Mouse (Mus musculus): ENCODE measurements around the gene Wscd2. TPM values are rescaled to one million over a fixed set of nuclear protein-coding genes. Genes with fewer than 3 reads are reported as not detected.

Wscd2 gene
- polyA plus RNA-seq, 1 experiment from 2014 or later = 7.6 TPM

DNA sequence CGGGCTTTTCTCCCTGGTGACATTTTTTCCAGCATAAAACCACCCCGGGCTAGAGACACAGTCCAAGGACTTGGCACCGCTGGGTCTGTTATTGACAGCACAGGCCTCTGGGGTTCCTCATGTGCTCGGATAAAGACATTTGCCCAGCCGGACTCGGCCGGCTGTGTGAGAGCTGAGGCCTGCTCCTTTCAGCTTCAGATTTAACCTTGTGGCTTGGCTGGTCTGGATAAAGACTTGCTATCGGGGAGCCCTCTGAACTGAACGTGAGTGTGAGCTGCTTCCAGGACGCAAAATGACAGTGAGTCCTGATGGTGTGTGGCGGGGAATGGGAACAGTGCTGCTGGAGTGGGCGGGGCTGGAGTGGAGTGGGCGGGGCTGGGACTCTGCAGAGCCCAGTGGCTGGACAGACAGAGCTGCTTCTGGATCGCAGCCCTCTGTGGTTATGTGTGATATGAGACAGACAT is 26.8 kb downstream of the Wscd2 start:
- ATAC-seq (replicated peaks; ENCODE audit: low FRiP score) (0 out of 2 replicates have a peak, but pooled peaks have one; percentile 56), DNase-seq (ENCODE audit: low spot score) (peak; percentile 70)
- Histone ChIP-seq H3K4me1 (replicated peaks; ENCODE audit: control insufficient read depth, insufficient read depth, low read length) (peaks cover 2% of the 10 kb centered on the region; the same call in 1 of the 2 replicates), H3K4me2 (ENCODE audit: low read depth, low read length, severe bottlenecking) (peak overlapping the region; percentile 24), H3K36me3 (ENCODE audit: control insufficient read depth, insufficient read depth, low read length) (no peaks in the 10 kb centered on the region), H3K4me3 (ENCODE audit: low read depth, low read length) (no peak overlapping the region), H3K27me3 (ENCODE audit: control insufficient read depth, insufficient read depth, low read length) (no peaks in the 10 kb centered on the region), H3K27ac (ENCODE audit: low read depth, low read length) (no peak overlapping the region), H3K9me3 (ENCODE audit: control insufficient read depth, low read length) (no peaks in the 10 kb centered on the region), H3K9ac (ENCODE audit: low read length) (no peak overlapping the region)
- WGBS = 19% methylated on average over 14 of the region's 14 CpGs

DNA sequence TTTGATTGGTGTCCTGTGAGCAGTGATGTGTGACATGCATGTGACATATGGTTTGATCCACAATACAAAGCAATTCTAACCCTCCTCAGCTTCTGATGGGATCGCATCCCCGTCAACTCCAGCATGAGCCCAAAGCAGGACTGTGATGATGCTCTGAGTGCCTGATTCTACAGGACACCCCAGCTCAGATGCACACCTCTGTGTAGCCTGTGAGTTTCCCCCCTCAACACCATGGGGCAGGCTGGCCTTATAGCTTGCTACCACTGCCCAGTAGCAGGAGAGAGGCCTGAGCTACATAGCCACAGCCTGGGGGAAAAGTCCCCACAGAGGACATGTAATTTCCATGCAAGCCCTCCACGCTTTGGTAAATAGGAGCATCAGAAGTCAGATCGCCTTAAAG is 27.3 kb downstream of the Wscd2 start:
- ATAC-seq (replicated peaks; ENCODE audit: low FRiP score) = no peak
- no peak overlapping the region for H3K4me3 ChIP-seq (ENCODE audit: low read depth, low read length)

DNA sequence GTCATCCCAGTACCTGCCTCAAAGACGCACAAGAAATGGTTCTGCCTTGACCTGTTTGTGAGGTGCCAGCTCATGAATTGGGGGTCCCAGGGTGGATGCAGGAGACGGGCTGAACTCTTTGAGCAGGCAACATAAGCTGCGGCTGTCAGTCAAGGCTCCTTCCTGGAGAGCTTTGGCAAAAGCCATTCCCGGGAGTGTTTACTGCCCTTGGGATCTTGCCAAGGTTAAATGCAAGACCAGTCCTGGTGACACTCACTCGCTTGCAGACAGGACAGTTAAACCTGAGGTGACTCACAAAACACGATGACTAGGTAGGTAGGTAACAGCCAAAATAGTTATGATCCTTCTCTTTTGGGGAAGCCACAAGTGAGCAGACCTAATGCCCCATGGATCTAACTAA is 30.9 kb downstream of the Wscd2 start:
- H3K9ac ChIP-seq (ENCODE audit: low read length) = no peak overlapping the region
- H3K4me1 ChIP-seq (replicated peaks; ENCODE audit: control insufficient read depth, insufficient read depth, low read length) = peaks cover 2% of the 10 kb centered on the region; the same call in 1 of the 2 replicates
- no peak for ATAC-seq (replicated peaks; ENCODE audit: low FRiP score)
- no peak overlapping the region for H3K4me3 ChIP-seq (ENCODE audit: low read depth, low read length)
- H3K27me3 ChIP-seq (ENCODE audit: control insufficient read depth, insufficient read depth, low read length) = no peaks in the 10 kb centered on the region
- WGBS = 87% methylated on average over 6 of the region's 6 CpGs
- H3K27ac ChIP-seq (ENCODE audit: low read depth, low read length) = no peak overlapping the region
- H3K36me3 ChIP-seq (ENCODE audit: control insufficient read depth, insufficient read depth, low read length) = no peaks in the 10 kb centered on the region
- DNase-seq (ENCODE audit: low spot score) = no peak
- no peak overlapping the region for H3K4me2 ChIP-seq (ENCODE audit: low read depth, low read length, severe bottlenecking)
- no peaks in the 10 kb centered on the region for H3K9me3 ChIP-seq (ENCODE audit: control insufficient read depth, low read length)

More for the DNA sequence above, 27.3 kb downstream of the Wscd2 start:
- peaks cover 2% of the 10 kb centered on the region; the same call in 1 of the 2 replicates for H3K4me1 ChIP-seq (replicated peaks; ENCODE audit: control insufficient read depth, insufficient read depth, low read length)
- H3K9ac ChIP-seq (ENCODE audit: low read length) = no peak overlapping the region
- H3K27me3 ChIP-seq (ENCODE audit: control insufficient read depth, insufficient read depth, low read length) = no peaks in the 10 kb centered on the region
- WGBS = 76% methylated on average over 4 of the region's 4 CpGs
- no peaks in the 10 kb centered on the region for H3K9me3 ChIP-seq (ENCODE audit: control insufficient read depth, low read length)
- no peaks in the 10 kb centered on the region for H3K36me3 ChIP-seq (ENCODE audit: control insufficient read depth, insufficient read depth, low read length)
- H3K4me2 ChIP-seq (ENCODE audit: low read depth, low read length, severe bottlenecking) = no peak overlapping the region
- H3K27ac ChIP-seq (ENCODE audit: low read depth, low read length) = no peak overlapping the region
- no peak for DNase-seq (ENCODE audit: low spot score)

DNA sequence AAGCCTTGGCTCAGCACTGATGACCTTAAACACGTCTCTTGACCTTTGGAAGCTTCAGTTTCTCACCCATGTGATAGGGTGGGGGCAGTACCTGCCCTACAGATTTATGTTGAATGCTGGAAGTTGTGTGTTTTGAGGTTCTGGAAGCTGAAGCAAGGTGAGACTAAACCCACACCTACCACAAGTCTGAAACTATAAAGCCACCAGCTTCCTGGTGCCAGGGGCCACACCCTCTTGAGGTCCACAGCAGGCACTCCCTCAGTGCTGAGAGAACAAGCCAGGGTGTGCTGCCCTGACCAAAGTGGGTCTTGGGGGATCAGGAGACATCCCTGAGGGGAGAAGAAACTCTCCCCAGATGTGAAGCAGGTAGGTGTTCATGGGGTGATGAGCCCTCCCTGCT is 48.7 kb downstream of the Wscd2 start:
- 75% methylated on average over 1 of the region's 1 CpGs for WGBS

DNA sequence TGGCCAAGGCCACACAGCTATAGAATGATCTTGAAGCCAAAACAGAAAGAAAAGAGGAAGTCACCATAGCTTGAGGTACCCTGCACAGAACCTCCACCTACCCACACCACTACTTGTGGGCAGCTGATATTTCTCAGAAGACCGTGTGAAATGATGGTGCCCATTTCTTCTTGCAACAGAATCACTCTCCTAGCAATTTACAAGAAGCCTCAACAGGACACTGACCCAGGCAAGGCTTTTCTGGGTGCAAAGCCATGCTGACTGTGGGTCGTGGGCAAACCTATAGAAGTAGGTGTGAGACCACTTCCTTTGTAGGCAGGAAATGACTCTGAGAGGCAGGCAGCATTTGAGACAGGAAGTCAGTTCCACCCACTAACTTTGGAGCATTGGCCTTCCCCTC is 49.3 kb downstream of the Wscd2 start:
- Histone ChIP-seq H3K9me3 (ENCODE audit: control insufficient read depth, low read length) (no peaks in the 10 kb centered on the region), H3K4me3 (ENCODE audit: low read depth, low read length) (no peak overlapping the region), H3K36me3 (ENCODE audit: control insufficient read depth, insufficient read depth, low read length) (no peaks in the 10 kb centered on the region), H3K4me1 (replicated peaks; ENCODE audit: control insufficient read depth, insufficient read depth, low read length) (peaks cover 10% of the 10 kb centered on the region), H3K27me3 (ENCODE audit: control insufficient read depth, insufficient read depth, low read length) (no peaks in the 10 kb centered on the region), H3K9ac (ENCODE audit: low read length) (no peak overlapping the region), H3K27ac (ENCODE audit: low read depth, low read length) (no peak overlapping the region), H3K4me2 (ENCODE audit: low read depth, low read length, severe bottlenecking) (no peak overlapping the region)
- ATAC-seq (replicated peaks; ENCODE audit: low FRiP score) (no peak), DNase-seq (ENCODE audit: low spot score) (no peak)
- 83% methylated on average over 2 of the region's 2 CpGs for WGBS

More for the DNA sequence above, 48.7 kb downstream of the Wscd2 start:
- Histone ChIP-seq H3K4me3 (ENCODE audit: low read depth, low read length) (no peak overlapping the region), H3K36me3 (ENCODE audit: control insufficient read depth, insufficient read depth, low read length) (no peaks in the 10 kb centered on the region), H3K4me1 (replicated peaks; ENCODE audit: control insufficient read depth, insufficient read depth, low read length) (peaks cover 10% of the 10 kb centered on the region), H3K9me3 (ENCODE audit: control insufficient read depth, low read length) (no peaks in the 10 kb centered on the region), H3K27me3 (ENCODE audit: control insufficient read depth, insufficient read depth, low read length) (no peaks in the 10 kb centered on the region), H3K4me2 (ENCODE audit: low read depth, low read length, severe bottlenecking) (no peak overlapping the region), H3K9ac (ENCODE audit: low read length) (no peak overlapping the region), H3K27ac (ENCODE audit: low read depth, low read length) (no peak overlapping the region)
- ATAC-seq (replicated peaks; ENCODE audit: low FRiP score) = no peak
- no peak for DNase-seq (ENCODE audit: low spot score)

DNA sequence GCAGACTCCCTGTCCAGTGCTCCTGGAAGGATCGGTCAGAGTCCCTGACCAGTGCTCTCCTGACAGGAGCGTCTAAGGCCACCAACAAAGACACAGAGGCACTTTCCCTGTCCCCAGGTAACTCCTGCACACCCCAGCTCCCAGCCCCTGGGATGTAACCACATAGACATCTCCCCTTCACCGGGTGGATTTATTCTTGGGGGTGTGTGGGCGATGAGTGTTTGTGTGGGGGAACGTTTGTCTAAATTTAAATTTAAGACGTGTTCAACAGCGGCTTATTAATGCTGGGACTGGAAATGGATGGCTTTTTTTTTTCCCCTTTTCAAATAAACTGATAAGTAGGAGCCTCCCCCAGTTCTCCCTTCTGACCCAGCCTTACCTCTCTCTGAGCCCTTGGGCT is 49.7 kb downstream of the Wscd2 start:
- H3K27ac ChIP-seq (ENCODE audit: low read depth, low read length) = no peak overlapping the region
- DNase-seq (ENCODE audit: low spot score) = no peak
- H3K4me3 ChIP-seq (ENCODE audit: low read depth, low read length) = no peak overlapping the region
- WGBS = 88% methylated on average over 7 of the region's 7 CpGs
- H3K27me3 ChIP-seq (ENCODE audit: control insufficient read depth, insufficient read depth, low read length) = no peaks in the 10 kb centered on the region
- no peak overlapping the region for H3K4me2 ChIP-seq (ENCODE audit: low read depth, low read length, severe bottlenecking)
- no peaks in the 10 kb centered on the region for H3K9me3 ChIP-seq (ENCODE audit: control insufficient read depth, low read length)
- no peaks in the 10 kb centered on the region for H3K36me3 ChIP-seq (ENCODE audit: control insufficient read depth, insufficient read depth, low read length)
- peaks cover 10% of the 10 kb centered on the region for H3K4me1 ChIP-seq (replicated peaks; ENCODE audit: control insufficient read depth, insufficient read depth, low read length)
- no peak for ATAC-seq (replicated peaks; ENCODE audit: low FRiP score)
- no peak overlapping the region for H3K9ac ChIP-seq (ENCODE audit: low read length)

DNA sequence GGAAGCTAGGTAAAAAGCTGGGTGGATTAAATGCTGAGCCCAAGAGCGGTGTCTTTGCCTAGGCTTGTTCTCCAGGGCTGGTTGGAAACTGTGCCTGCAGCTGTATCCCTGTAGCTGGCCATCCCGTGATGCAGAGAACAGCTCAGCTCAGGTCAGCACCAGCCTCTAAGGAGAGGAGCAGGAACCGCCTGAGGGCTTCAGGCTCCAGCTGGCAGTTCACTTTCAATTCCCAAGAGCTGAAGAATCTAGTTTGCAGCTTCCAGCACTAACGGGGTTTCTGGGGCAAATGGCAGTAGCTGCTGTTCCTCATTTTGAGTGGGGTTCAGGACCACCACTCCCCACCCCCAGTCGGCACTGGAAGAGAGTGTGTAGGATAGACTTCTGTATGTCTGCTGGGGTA is 51.1 kb downstream of the Wscd2 start:
- no peak for ATAC-seq (replicated peaks; ENCODE audit: low FRiP score)
- Histone ChIP-seq H3K4me2 (ENCODE audit: low read depth, low read length, severe bottlenecking) (no peak overlapping the region), H3K27ac (ENCODE audit: low read depth, low read length) (no peak overlapping the region), H3K36me3 (ENCODE audit: control insufficient read depth, insufficient read depth, low read length) (no peaks in the 10 kb centered on the region), H3K4me1 (replicated peaks; ENCODE audit: control insufficient read depth, insufficient read depth, low read length) (peaks cover 10% of the 10 kb centered on the region), H3K9me3 (ENCODE audit: control insufficient read depth, low read length) (no peaks in the 10 kb centered on the region), H3K4me3 (ENCODE audit: low read depth, low read length) (no peak overlapping the region), H3K9ac (ENCODE audit: low read length) (no peak overlapping the region), H3K27me3 (ENCODE audit: control insufficient read depth, insufficient read depth, low read length) (no peaks in the 10 kb centered on the region)
- 56% methylated on average over 5 of the region's 5 CpGs for WGBS
- no peak for DNase-seq (ENCODE audit: low spot score)

DNA sequence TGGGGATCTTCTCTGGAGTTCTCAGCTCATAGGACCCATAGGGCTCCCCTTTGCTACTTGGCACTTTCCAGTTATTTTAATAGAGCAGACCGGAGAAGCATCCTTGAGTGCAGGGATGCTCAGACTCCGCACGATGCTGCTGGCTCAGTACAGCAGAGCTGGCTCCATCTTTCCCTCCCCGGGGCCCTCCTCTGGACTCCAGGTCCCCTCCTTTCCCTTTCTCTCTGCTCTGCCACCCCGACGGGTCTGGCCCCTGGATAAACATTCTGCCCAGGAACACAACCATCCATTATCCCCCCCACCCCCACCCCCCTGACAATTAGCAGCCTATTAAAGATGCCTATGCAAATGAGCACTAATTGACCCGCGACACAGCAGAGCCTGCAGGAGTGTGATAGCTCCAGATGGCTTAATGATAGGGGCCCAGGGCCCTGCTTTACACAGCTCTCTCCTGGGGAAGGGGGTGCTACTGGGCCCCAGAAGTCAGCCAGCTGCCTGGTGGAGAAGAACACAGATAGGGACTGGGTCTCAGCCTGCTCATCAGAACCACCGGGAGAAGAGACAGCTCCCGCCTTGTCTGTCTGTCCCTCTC is 52.8 kb downstream of the Wscd2 start:
- Histone ChIP-seq H3K27ac (ENCODE audit: low read depth, low read length) (peak overlapping the region; percentile 27; the same call in 1 of the 2 replicates), H3K9me3 (ENCODE audit: control insufficient read depth, low read length) (no peaks in the 10 kb centered on the region), H3K4me1 (replicated peaks; ENCODE audit: control insufficient read depth, insufficient read depth, low read length) (peaks cover 8% of the 10 kb centered on the region), H3K36me3 (ENCODE audit: control insufficient read depth, insufficient read depth, low read length) (no peaks in the 10 kb centered on the region), H3K4me3 (ENCODE audit: low read depth, low read length) (no peak overlapping the region), H3K9ac (ENCODE audit: low read length) (no peak overlapping the region; the same call in 1 of the 2 replicates), H3K27me3 (ENCODE audit: control insufficient read depth, insufficient read depth, low read length) (no peaks in the 10 kb centered on the region), H3K4me2 (ENCODE audit: low read depth, low read length, severe bottlenecking) (0 out of 2 replicates have a peak overlapping the region, but pooled peaks have one; percentile 8)
- DNase-seq (ENCODE audit: low spot score) (peak; percentile 76), ATAC-seq (replicated peaks; ENCODE audit: low FRiP score) (peak; percentile 90)
- WGBS = 32% methylated on average over 10 of the region's 10 CpGs

Data from forebrain, embryonic 11.5 days (tissue).